Mouse (Mus musculus): Measurements from ENCODE around the gene Hcfc1.

DNA sequence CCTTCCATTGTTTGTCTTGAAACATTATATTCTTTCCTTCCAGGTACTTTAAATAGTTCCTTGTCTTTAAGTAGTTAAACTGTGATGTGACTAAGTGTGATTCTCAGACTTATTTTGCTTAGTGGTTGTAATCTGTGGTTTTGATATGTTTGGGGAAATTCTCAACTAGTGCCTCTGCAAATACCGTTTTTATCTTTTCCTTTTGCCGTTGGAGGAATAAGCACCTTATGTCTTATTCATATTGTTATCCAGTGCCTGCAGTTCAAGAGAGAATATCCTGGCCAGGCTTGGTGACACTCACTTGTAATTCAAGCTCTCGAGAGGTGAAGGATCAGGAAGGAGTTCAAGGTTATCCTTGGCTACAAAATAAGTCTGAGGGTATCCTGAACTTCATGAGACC, 34.9 kb upstream of the Hcfc1 start:
- TF ChIP-seq EP300 (IDR thresholded peaks at IDR 0.05; ENCODE audit: low read depth) (no peak), CTCF (IDR thresholded peaks at IDR 0.05; ENCODE audit: low read depth) (no peak)

Data from liver, embryonic 14.5 days (tissue).